Mouse (Mus musculus) limb, embryonic 14.5 days (tissue): Measurements from ENCODE around the gene Rpl37. TPM values are rescaled to one million over a fixed set of nuclear protein-coding genes. Genes with fewer than 3 reads are reported as not detected.
A peak's percentile ranks its signal among the peaks of the same experiment; 100 is the strongest.

Experiments
- ATAC-seq: fragments of 200-750 bp; cut with Nextera tagmentation; 2 replicates; pipeline ENCODE4 v1.8.0; 2017; ENCODE audit warnings: low read depth, moderate number of reproducible peaks, moderate TSS enrichment; ENCODE audit not compliant: low FRiP score
- DNase-seq: peaks from one replicate; pipeline ENCODE4 v3.0.0-alpha.2; 2015; ENCODE audit warnings: low spot score
- H3K27ac ChIP-seq: fragments of 300-500 bp; sonication (generic); replicated peaks from 2 replicates; pipeline ENCODE4 v1.5.1; 2014; ENCODE audit warnings: low read depth, mild to moderate bottlenecking, low read length, moderate library complexity, mixed read lengths
- H3K27me3 ChIP-seq: fragments of 300-500 bp; sonication (generic); 2 replicates; pipeline ENCODE4 v1.6.1; 2014; ENCODE audit warnings: low read length, mixed read lengths; ENCODE audit not compliant: control insufficient read depth, insufficient read depth
- H3K36me3 ChIP-seq: fragments of 300-500 bp; sonication (generic); 2 replicates; pipeline ENCODE4 v1.6.1; 2014; ENCODE audit warnings: mild to moderate bottlenecking, low read length, moderate library complexity, mixed read lengths; ENCODE audit not compliant: control insufficient read depth, insufficient read depth
- H3K4me1 ChIP-seq: fragments of 300-500 bp; sonication (generic); 2 replicates; pipeline ENCODE4 v1.6.1; 2014; ENCODE audit warnings: antibody characterized with exemption, low read length, mixed read lengths; ENCODE audit not compliant: control insufficient read depth, insufficient read depth
- H3K4me2 ChIP-seq: fragments of 300-500 bp; sonication (generic); replicated peaks from 2 replicates; pipeline ENCODE4 v1.6.1; 2014; ENCODE audit warnings: low read depth, mild to moderate bottlenecking, low read length, moderate library complexity; ENCODE audit not compliant: severe bottlenecking
- H3K4me3 ChIP-seq: fragments of 300-500 bp; sonication (generic); replicated peaks from 2 replicates; pipeline ENCODE4 v1.5.1; 2014; ENCODE audit warnings: low read length
- H3K9ac ChIP-seq: fragments of 300-500 bp; sonication (generic); 2 replicates; pipeline ENCODE4 v1.6.1; 2014; ENCODE audit warnings: mild to moderate bottlenecking, low read depth, low read length, moderate library complexity; ENCODE audit not compliant: severe bottlenecking
- H3K9me3 ChIP-seq: fragments of 300-500 bp; sonication (generic); 2 replicates; pipeline ENCODE4 v1.6.1; 2016; ENCODE audit warnings: low read length; ENCODE audit not compliant: control insufficient read depth
- POLR2A ChIP-seq: fragments of 200-500 bp; IDR thresholded peaks from 2 replicates; pipeline ENCODE4 v1.8.0; 2012; ENCODE audit warnings: inconsistent platforms, mild to moderate bottlenecking, moderate library complexity, borderline replicate concordance; ENCODE audit not compliant: insufficient read depth, insufficient read length; ENCODE audit errors: extremely low read depth
- WGBS: fragments of 180-500 bp; shearing (Covaris S2); extraction: QIAGEN DNeasy Blood & Tissue Kit; methylation state at CpG from one replicate; pipeline ENCODE4 v1.1.7; 2014; 5-methylcytosine and 5-hydroxymethylcytosine counted together
- polyA plus RNA-seq, 2 experiments: library from polyadenylated mRNA; depleted of rRNA in 1 of 2; stranded (reverse) in 1 of 2; unstranded in 1 of 2; fragments of >200 nt; fragmentation: Nextera tagmentation in 1 of 2; extraction: Ambion mirVana in 1 of 2; gene quantifications; 2 replicates each; pipeline versions ENCODE4 v1.2.1 to v1.2.3; 2012 to 2014

Rpl37 gene
- polyA plus RNA-seq, 2 experiments, result 865 to 1,908 TPM

GRCm38 (mm10) chr15:5117031-5117601, 671 bp downstream of the Rpl37 start:
- WGBS, result 3% methylated on average over 22 of the region's 22 CpGs
- no peaks in the 10 kb centered on the region for H3K27me3 ChIP-seq
- peaks cover 7% of the 10 kb centered on the region for H3K4me1 ChIP-seq
- H3K36me3 ChIP-seq, result peaks cover 46% of the 10 kb centered on the region
- H3K27ac ChIP-seq, result peak overlapping the region; percentile 94
- no peak for TF ChIP-seq POLR2A
- DNase-seq (no peak), ATAC-seq (no peak)
- no peaks in the 10 kb centered on the region for H3K9me3 ChIP-seq
- H3K4me2 ChIP-seq, result peak overlapping the region; percentile 75
- peak overlapping the region; percentile 87 for H3K9ac ChIP-seq
- peak overlapping the region; percentile 89 for H3K4me3 ChIP-seq

DNA sequence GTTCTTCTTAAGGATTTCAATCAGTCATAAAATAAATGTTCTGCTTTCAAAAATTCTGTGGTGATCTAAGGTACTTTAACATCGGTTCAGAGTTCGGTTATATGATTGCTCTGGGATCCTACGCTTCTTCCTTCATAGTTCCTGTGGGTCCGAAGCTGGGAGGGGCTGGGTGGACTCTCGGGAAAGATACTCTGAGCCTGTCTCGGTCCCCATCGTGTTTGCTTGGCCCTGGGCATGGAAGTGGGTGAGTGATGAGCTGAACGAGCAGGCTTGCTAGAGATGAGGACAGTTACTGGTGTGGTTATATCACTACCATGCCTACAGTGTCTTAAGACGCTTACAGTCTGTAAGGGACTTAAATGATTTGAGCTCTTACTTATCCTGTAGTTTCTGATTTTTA, 2.2 kb downstream of the Rpl37 start:
- no peak for ATAC-seq
- WGBS, result 90% methylated on average over 9 of the region's 9 CpGs
- no peak for TF ChIP-seq POLR2A
- Histone ChIP-seq H3K27ac (no peak overlapping the region), H3K36me3 (peaks cover 57% of the 10 kb centered on the region), H3K4me1 (peaks cover 7% of the 10 kb centered on the region), H3K9ac (no peak overlapping the region), H3K4me2 (no peak overlapping the region), H3K27me3 (no peaks in the 10 kb centered on the region), H3K4me3 (no peak overlapping the region), H3K9me3 (no peaks in the 10 kb centered on the region)
- DNase-seq, result no peak

DNA sequence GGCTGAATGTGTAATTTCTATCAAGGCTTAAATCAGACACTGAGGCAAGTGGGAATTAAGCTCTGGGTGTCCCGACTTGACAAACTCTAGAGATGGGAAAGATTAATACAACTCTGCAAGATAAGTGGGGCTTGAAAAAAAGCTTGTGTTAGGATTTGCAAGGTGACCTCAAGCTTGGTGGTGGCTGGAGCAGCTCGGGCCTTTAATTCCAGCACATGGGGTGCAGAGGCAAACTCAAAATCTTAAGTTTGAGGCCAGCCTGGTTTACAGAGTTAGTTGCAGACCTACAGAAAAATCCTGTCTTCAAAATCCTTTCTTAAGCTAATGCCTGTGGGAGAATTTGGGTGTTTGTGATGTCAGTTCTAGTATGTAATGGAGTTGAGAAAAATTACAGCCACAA, 2.7 kb downstream of the Rpl37 start:
- 91% methylated on average over 2 of the region's 2 CpGs for WGBS
- peaks cover 57% of the 10 kb centered on the region for H3K36me3 ChIP-seq

GRCm38 (mm10) chr15:5119707-5120106, 3.3 kb downstream of the Rpl37 start:
- no peaks in the 10 kb centered on the region for H3K9me3 ChIP-seq
- no peak overlapping the region for H3K9ac ChIP-seq
- H3K27me3 ChIP-seq, result no peaks in the 10 kb centered on the region
- H3K4me3 ChIP-seq, result no peak overlapping the region
- no peak overlapping the region for H3K4me2 ChIP-seq
- H3K36me3 ChIP-seq, result peaks cover 57% of the 10 kb centered on the region
- peaks cover 7% of the 10 kb centered on the region for H3K4me1 ChIP-seq
- no peak for TF ChIP-seq POLR2A
- WGBS, result 90% methylated on average over 2 of the region's 2 CpGs
- no peak overlapping the region for H3K27ac ChIP-seq
- DNase-seq (no peak), ATAC-seq (no peak)

More for the DNA sequence above, 2.7 kb downstream of the Rpl37 start:
- ATAC-seq (no peak), DNase-seq (no peak)
- no peak overlapping the region for H3K4me3 ChIP-seq
- TF ChIP-seq POLR2A, result no peak
- peaks cover 7% of the 10 kb centered on the region for H3K4me1 ChIP-seq
- no peak overlapping the region for H3K27ac ChIP-seq
- H3K4me2 ChIP-seq, result no peak overlapping the region
- H3K9me3 ChIP-seq, result no peaks in the 10 kb centered on the region
- H3K27me3 ChIP-seq, result no peaks in the 10 kb centered on the region
- H3K9ac ChIP-seq, result no peak overlapping the region

- Histone ChIP-seq H3K27me3 (no peaks in the 10 kb centered on the region), H3K36me3 (peaks cover 57% of the 10 kb centered on the region), H3K9me3 (no peaks in the 10 kb centered on the region), H3K4me2 (no peak overlapping the region), H3K27ac (no peak overlapping the region), H3K4me1 (peaks cover 7% of the 10 kb centered on the region), H3K9ac (no peak overlapping the region), H3K4me3 (no peak overlapping the region)
- TF ChIP-seq POLR2A, result no peak
- whole genome bisulfite sequencing, result 89% methylated on average over 12 of the region's 12 CpGs
- ATAC-seq, result no peak
- no peak for DNase-seq
Observed at GRCm38 (mm10) chr15:5121535-5122313, 5.3 kb downstream of the Rpl37 start.
